Mouse (Mus musculus): Measurements from ENCODE around the gene Hmga1b. TPM values are rescaled to one million over a fixed set of nuclear protein-coding genes. Genes with fewer than 3 reads are reported as not detected.
"Not testable (repeated sequence)": the region's sequence is repeated elsewhere in the genome, so short reads cannot be mapped to it uniquely, and the experiment has no call there.

Hmga1b gene
- total and polyA plus RNA-seq, 2 experiments from 2014 or later = 0.95 to 1.6 TPM

DNA sequence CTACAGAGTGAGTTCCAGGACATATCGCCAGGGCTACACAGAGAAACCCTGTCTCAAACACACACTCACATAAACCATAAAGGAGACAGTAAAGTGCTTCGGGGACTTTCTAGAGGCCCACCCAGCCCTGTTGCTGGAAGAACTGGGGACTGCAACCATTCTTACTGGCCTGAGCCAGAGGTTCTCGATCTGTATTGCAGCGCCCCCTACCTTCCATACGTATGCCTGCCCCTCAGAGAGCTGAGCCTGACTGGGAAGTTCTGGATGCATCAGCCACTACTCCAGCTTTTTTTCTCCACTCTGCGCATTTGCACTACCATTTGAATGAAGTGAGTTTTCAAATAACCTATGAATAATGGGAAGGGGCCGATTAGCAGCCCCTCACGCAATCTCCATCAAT is 13.2 kb upstream of the Hmga1b start:
- 65% methylated on average over 8 of the region's 8 CpGs for WGBS
- no peak overlapping the region for H3K27ac ChIP-seq (ENCODE audit: low read depth, low read length)
- no peak for DNase-seq
- no peak for ATAC-seq
- H3K27me3 ChIP-seq (ENCODE audit: insufficient read depth, low read length) = no peaks in the 10 kb centered on the region
- TF ChIP-seq CTCF (IDR thresholded peaks at IDR 0.05; ENCODE audit: low read depth) = peak; percentile 24; the same call in 1 of the 2 replicates
- no peak overlapping the region for H3K4me3 ChIP-seq (ENCODE audit: low read depth, low read length)
- H3K9me3 ChIP-seq (ENCODE audit: low read length) = no peaks in the 10 kb centered on the region
- H3K9ac ChIP-seq = no peak overlapping the region
- H3K36me3 ChIP-seq (ENCODE audit: insufficient read depth) = no peaks in the 10 kb centered on the region
- no peaks in the 10 kb centered on the region for H3K4me1 ChIP-seq (ENCODE audit: insufficient read depth)
- H3K4me2 ChIP-seq (ENCODE audit: low read depth) = no peak overlapping the region

DNA sequence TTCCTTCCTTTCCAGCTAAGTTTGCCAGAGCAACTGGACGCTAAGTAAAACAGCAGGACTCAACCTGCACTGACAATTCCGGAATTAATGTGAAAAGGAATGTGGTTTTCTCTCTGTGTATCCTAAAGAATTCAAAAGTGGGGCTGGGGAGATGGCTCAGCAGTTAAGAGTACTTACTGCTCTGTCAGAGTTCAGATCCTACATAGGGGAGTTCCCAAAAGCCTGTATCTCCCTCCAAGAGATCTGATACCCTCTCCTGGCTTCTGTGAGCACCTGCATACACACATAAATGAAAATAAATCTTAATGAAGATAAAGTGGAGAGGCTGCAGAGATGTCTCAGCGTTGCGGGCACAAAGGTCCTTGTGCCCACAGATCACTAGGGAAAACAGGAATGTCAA is 11.0 kb upstream of the Hmga1b start:
- H3K9ac ChIP-seq = no peak overlapping the region
- H3K36me3 ChIP-seq (ENCODE audit: insufficient read depth) = no peaks in the 10 kb centered on the region
- no peak overlapping the region for H3K4me3 ChIP-seq (ENCODE audit: low read depth, low read length)
- H3K27ac ChIP-seq (ENCODE audit: low read depth, low read length) = no peak overlapping the region
- no peak for TF ChIP-seq CTCF (IDR thresholded peaks at IDR 0.05; ENCODE audit: low read depth)
- no peaks in the 10 kb centered on the region for H3K4me1 ChIP-seq (ENCODE audit: insufficient read depth)
- DNase-seq (no peak), ATAC-seq (no peak)
- H3K27me3 ChIP-seq (ENCODE audit: insufficient read depth, low read length) = no peaks in the 10 kb centered on the region
- no peaks in the 10 kb centered on the region for H3K9me3 ChIP-seq (ENCODE audit: low read length)
- no peak overlapping the region for H3K4me2 ChIP-seq (ENCODE audit: low read depth)
- WGBS = 79% methylated on average over 4 of the region's 4 CpGs

DNA sequence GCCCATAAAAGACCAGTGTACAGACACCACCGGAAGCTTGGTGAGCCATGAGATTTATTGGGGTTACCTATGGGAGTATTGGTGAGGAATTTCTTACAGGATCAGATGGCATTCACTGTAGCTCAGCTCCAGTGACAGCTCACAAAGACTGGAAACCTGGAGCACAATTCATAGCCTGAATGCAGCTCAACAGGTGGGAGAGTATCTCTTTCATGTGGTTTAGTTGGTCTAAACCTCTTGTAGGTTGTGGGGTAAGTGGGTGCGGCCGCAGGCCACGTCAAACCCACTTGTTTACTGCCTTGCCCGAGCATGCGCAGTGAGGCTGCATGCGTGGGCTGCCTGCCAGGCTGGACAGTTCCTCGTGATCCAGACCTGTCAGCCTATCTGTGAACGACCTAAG is 2.4 kb upstream of the Hmga1b start:
- Histone ChIP-seq H3K4me2 (ENCODE audit: low read depth) (no peak overlapping the region), H3K9ac (no peak overlapping the region), H3K4me1 (ENCODE audit: insufficient read depth) (no peaks in the 10 kb centered on the region), H3K27me3 (ENCODE audit: insufficient read depth, low read length) (0 out of 2 replicates have a peak, but pooled peaks cover 6% of the 10 kb centered on the region), H3K36me3 (ENCODE audit: insufficient read depth) (no peaks in the 10 kb centered on the region), H3K4me3 (ENCODE audit: low read depth, low read length) (no peak overlapping the region), H3K27ac (ENCODE audit: low read depth, low read length) (no peak overlapping the region), H3K9me3 (ENCODE audit: low read length) (no peaks in the 10 kb centered on the region)
- 90% methylated on average over 9 of the region's 9 CpGs for WGBS
- ATAC-seq (no peak), DNase-seq (no peak)
- no peak for TF ChIP-seq CTCF (IDR thresholded peaks at IDR 0.05; ENCODE audit: low read depth)

DNA sequence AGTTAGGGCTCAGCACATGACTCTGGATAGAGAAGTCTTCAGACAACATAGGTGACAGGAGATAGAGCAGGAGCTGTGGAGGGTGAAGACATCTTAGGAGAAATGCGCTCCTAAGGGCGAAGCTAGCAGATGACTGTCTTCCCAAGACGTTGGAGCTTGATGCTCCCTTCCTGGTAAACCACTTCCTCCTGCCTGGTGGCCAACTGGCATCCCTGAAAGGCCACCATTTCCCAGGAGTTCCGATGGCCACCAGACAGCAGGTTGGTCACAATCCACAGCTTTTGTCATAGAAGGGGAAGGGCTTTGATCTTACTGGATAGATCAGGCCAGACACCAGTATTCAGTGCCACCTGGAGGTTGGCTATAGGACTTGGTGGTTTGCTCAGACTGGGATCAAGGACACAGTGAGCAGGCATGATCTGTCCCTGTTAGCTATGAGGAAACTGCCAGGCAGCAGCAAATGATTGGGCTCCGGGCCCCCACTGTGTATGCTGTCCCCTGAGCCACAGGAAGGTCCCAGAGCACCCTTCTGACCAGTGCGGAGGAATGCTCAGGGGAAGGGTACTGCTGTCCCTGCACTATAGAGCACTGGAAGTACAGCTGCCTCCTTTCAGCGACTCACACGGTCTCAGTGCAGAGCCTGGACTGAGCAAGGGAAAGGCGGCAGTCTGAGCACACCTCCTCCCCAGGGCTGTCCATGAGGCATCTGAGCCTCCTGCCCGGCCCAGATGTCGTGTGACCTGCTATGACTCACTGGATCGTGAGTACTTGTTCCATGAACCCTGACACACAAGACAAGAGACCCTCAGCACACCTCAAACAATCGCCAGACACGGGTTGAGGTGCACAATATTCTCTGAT is 553 bp upstream of the Hmga1b start:
- H3K36me3 ChIP-seq (ENCODE audit: insufficient read depth) = no peaks in the 10 kb centered on the region
- no peak for DNase-seq
- H3K27me3 ChIP-seq (ENCODE audit: insufficient read depth, low read length) = 0 out of 2 replicates have a peak, but pooled peaks cover 6% of the 10 kb centered on the region
- no peak overlapping the region for H3K4me3 ChIP-seq (ENCODE audit: low read depth, low read length)
- no peak overlapping the region for H3K27ac ChIP-seq (ENCODE audit: low read depth, low read length)
- H3K9ac ChIP-seq = no peak overlapping the region
- ATAC-seq = no peak
- no peak overlapping the region for H3K4me2 ChIP-seq (ENCODE audit: low read depth)
- H3K9me3 ChIP-seq (ENCODE audit: low read length) = no peaks in the 10 kb centered on the region
- 68% methylated on average over 14 of the region's 14 CpGs for WGBS
- TF ChIP-seq CTCF (IDR thresholded peaks at IDR 0.05; ENCODE audit: low read depth) = no peak
- no peaks in the 10 kb centered on the region for H3K4me1 ChIP-seq (ENCODE audit: insufficient read depth)

DNA sequence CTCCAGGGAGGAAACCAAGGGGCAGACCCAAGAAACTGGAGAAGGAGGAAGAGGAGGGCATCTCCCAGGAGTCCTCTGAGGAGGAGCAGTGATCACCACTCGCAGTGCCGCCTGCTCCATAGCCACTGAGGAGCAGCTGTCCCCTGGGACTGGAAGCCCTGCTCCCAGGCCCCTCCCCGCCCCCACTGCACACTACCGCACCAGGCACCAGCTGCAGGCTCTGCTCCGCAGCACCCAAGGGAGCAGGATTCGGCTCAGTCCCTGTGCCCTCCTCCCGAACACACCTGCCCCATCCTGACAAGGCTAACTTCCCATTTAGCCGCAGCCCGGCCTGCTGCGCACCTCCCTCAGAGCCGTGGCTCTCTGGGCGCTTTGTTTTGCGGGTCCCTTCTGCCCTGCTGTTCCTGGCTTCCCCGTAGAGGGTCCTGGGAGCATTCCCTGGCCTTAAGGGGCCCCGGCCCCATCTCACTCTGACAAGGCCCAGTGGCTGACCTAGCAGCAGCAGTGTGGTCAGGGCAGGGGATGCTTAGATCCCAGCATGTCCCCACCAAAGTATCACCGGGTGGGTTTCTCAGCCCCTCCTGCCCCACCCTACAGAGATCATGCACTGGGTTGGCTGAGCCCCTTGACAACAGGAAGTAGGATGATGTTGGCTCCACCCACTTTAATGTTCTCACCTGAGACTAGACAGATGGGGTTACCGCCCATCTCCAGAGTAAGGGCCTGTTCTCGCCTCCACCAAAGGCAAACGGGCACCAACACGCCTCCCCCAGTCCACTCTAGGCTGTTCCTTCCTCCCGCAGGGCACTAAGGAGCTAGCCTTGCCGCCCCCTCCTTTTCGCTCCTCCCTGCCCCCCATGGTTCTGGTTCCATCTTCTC is 766 bp downstream of the Hmga1b start:
- ATAC-seq; H3K27me3 ChIP-seq (ENCODE audit: insufficient read depth, low read length); H3K4me2 ChIP-seq (ENCODE audit: low read depth); H3K9me3 ChIP-seq (ENCODE audit: low read length); H3K27ac ChIP-seq (ENCODE audit: low read depth, low read length); H3K9ac ChIP-seq; H3K36me3 ChIP-seq (ENCODE audit: insufficient read depth); H3K4me1 ChIP-seq (ENCODE audit: insufficient read depth); DNase-seq; H3K4me3 ChIP-seq (ENCODE audit: low read depth, low read length): not testable (repeated sequence)
- 10% methylated on average over 6 of the region's 23 CpGs for WGBS

DNA sequence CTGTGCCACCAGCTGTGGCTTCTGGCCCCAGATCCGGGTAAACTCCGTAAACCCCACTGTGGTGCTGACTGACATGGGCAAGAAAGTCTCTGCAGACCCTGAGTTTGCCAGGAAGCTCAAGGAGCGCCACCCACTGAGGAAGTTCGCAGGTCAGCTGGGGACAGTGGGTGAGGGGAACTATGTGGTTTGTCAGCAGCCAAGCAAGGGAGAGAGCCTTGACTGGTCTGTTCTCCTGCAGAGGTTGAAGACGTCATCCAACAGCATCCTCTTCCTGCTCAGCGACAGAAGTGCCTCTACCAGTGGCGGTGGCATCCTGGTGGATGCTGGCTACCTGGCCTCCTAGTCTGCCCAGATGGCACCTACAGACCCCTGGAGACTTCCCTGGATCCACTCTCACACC is 4.4 kb downstream of the Hmga1b start:
- WGBS = 78% methylated on average over 3 of the region's 7 CpGs
- DNase-seq; H3K27ac ChIP-seq (ENCODE audit: low read depth, low read length); H3K4me2 ChIP-seq (ENCODE audit: low read depth); H3K27me3 ChIP-seq (ENCODE audit: insufficient read depth, low read length); H3K4me3 ChIP-seq (ENCODE audit: low read depth, low read length); H3K4me1 ChIP-seq (ENCODE audit: insufficient read depth); ATAC-seq; H3K9me3 ChIP-seq (ENCODE audit: low read length); H3K36me3 ChIP-seq (ENCODE audit: insufficient read depth); H3K9ac ChIP-seq: not testable (repeated sequence)

DNA sequence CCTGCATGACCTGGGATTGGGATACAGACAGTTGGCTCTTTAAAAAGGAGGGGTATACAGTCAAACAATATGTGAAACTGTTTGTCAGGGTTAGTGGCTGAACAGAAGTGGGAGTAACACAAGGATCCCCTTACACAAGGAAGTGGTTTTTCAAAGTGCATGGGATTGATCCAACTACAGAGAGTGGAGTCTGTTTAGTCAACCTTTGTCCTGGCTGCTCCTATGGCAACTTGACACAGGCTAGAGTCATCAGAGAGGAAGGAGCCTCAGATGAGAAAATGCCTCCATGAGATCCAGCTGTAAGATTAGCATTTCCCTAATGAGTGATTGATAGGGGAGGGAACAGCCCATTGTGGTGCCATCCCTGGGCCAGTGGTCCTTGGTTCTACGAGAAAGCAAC is 5.6 kb downstream of the Hmga1b start:
- Histone ChIP-seq H3K4me3 (ENCODE audit: low read depth, low read length) (no peak overlapping the region), H3K27me3 (ENCODE audit: insufficient read depth, low read length) (no peaks in the 10 kb centered on the region), H3K4me2 (ENCODE audit: low read depth) (no peak overlapping the region), H3K4me1 (ENCODE audit: insufficient read depth) (no peaks in the 10 kb centered on the region), H3K9ac (no peak overlapping the region), H3K36me3 (ENCODE audit: insufficient read depth) (no peaks in the 10 kb centered on the region), H3K9me3 (ENCODE audit: low read length) (no peaks in the 10 kb centered on the region), H3K27ac (ENCODE audit: low read depth, low read length) (no peak overlapping the region)
- no peak for ATAC-seq
- WGBS = 59% methylated on average over 1 of the region's 1 CpGs
- no peak for TF ChIP-seq CTCF (IDR thresholded peaks at IDR 0.05; ENCODE audit: low read depth)
- no peak for DNase-seq
